Mouse (Mus musculus): ENCODE data around the gene Rab25. TPM values are rescaled to one million over a fixed set of nuclear protein-coding genes. Genes with fewer than 3 reads are reported as not detected.

Gene Rab25
- polyA plus RNA-seq, 1 experiment from 2014 or later = 144 TPM

GRCm38 (mm10) chr3:88546674-88547418 lies 1.3 kb downstream of the Rab25 start:
- Histone ChIP-seq H3K4me1 (ENCODE audit: control insufficient read depth, insufficient read depth, low read length) (peaks cover 8% of the 10 kb centered on the region; the same call in 1 of the 2 replicates), H3K9me3 (replicated peaks; ENCODE audit: control insufficient read depth, low read length) (no peaks in the 10 kb centered on the region), H3K27me3 (ENCODE audit: control insufficient read depth, insufficient read depth, low read length) (no peaks in the 10 kb centered on the region), H3K4me3 (replicated peaks; ENCODE audit: low read length) (peak overlapping the region; percentile 33), H3K36me3 (ENCODE audit: control insufficient read depth, insufficient read depth, low read length) (no peaks in the 10 kb centered on the region), H3K27ac (ENCODE audit: low read length) (peak overlapping the region; percentile 70), H3K4me2 (ENCODE audit: low read depth, low read length) (peak overlapping the region; percentile 50), H3K9ac (ENCODE audit: low read length) (peak overlapping the region; percentile 36; the same call in 1 of the 2 replicates)
- 0 out of 2 replicates have a peak, but pooled peaks have one; percentile 38 for ATAC-seq (ENCODE audit: insufficient read depth, low FRiP score)
- WGBS = 59% methylated on average over 6 of the region's 6 CpGs

GRCm38 (mm10) chr3:88544955-88545591 lies 3.0 kb downstream of the Rab25 start:
- no peaks in the 10 kb centered on the region for H3K36me3 ChIP-seq (ENCODE audit: control insufficient read depth, insufficient read depth, low read length)
- no peak overlapping the region for H3K27ac ChIP-seq (ENCODE audit: low read length)
- WGBS = 58% methylated on average over 20 of the region's 20 CpGs
- ATAC-seq (ENCODE audit: insufficient read depth, low FRiP score) = no peak
- H3K4me3 ChIP-seq (replicated peaks; ENCODE audit: low read length) = no peak overlapping the region
- H3K9me3 ChIP-seq (replicated peaks; ENCODE audit: control insufficient read depth, low read length) = no peaks in the 10 kb centered on the region
- peak overlapping the region; percentile 10; the same call in 1 of the 2 replicates for H3K4me2 ChIP-seq (ENCODE audit: low read depth, low read length)
- 0 out of 2 replicates have a peak, but pooled peaks cover 2% of the 10 kb centered on the region for H3K4me1 ChIP-seq (ENCODE audit: control insufficient read depth, insufficient read depth, low read length)
- H3K27me3 ChIP-seq (ENCODE audit: control insufficient read depth, insufficient read depth, low read length) = no peaks in the 10 kb centered on the region
- no peak overlapping the region for H3K9ac ChIP-seq (ENCODE audit: low read length)

- 40% methylated on average over 5 of the region's 5 CpGs for WGBS
- no peak for ATAC-seq (ENCODE audit: insufficient read depth, low FRiP score)
- H3K9ac ChIP-seq (ENCODE audit: low read length) = no peak overlapping the region
Observed at GRCm38 (mm10) chr3:88544514-88544913, 3.6 kb downstream of the Rab25 start.

GRCm38 (mm10) chr3:88543651-88544410 lies 4.3 kb downstream of the Rab25 start:
- Histone ChIP-seq H3K4me2 (ENCODE audit: low read depth, low read length) (no peak overlapping the region), H3K9ac (ENCODE audit: low read length) (no peak overlapping the region), H3K27me3 (ENCODE audit: control insufficient read depth, insufficient read depth, low read length) (no peaks in the 10 kb centered on the region), H3K9me3 (replicated peaks; ENCODE audit: control insufficient read depth, low read length) (no peaks in the 10 kb centered on the region), H3K4me1 (ENCODE audit: control insufficient read depth, insufficient read depth, low read length) (0 out of 2 replicates have a peak, but pooled peaks cover 6% of the 10 kb centered on the region), H3K27ac (ENCODE audit: low read length) (no peak overlapping the region), H3K36me3 (ENCODE audit: control insufficient read depth, insufficient read depth, low read length) (no peaks in the 10 kb centered on the region), H3K4me3 (replicated peaks; ENCODE audit: low read length) (no peak overlapping the region)
- WGBS = 65% methylated on average over 5 of the region's 5 CpGs
- no peak for ATAC-seq (ENCODE audit: insufficient read depth, low FRiP score)

More at GRCm38 (mm10) chr3:88544514-88544913, 3.6 kb downstream of the Rab25 start:
- Histone ChIP-seq H3K4me2 (ENCODE audit: low read depth, low read length) (no peak overlapping the region), H3K27ac (ENCODE audit: low read length) (no peak overlapping the region), H3K36me3 (ENCODE audit: control insufficient read depth, insufficient read depth, low read length) (no peaks in the 10 kb centered on the region), H3K4me1 (ENCODE audit: control insufficient read depth, insufficient read depth, low read length) (0 out of 2 replicates have a peak, but pooled peaks cover 2% of the 10 kb centered on the region), H3K9me3 (replicated peaks; ENCODE audit: control insufficient read depth, low read length) (no peaks in the 10 kb centered on the region), H3K4me3 (replicated peaks; ENCODE audit: low read length) (no peak overlapping the region), H3K27me3 (ENCODE audit: control insufficient read depth, insufficient read depth, low read length) (no peaks in the 10 kb centered on the region)

GRCm38 (mm10) chr3:88543174-88543573 lies 4.9 kb downstream of the Rab25 start:
- Histone ChIP-seq H3K27ac (ENCODE audit: low read length) (no peak overlapping the region), H3K27me3 (ENCODE audit: control insufficient read depth, insufficient read depth, low read length) (no peaks in the 10 kb centered on the region), H3K4me3 (replicated peaks; ENCODE audit: low read length) (no peak overlapping the region), H3K36me3 (ENCODE audit: control insufficient read depth, insufficient read depth, low read length) (peaks cover 2% of the 10 kb centered on the region; the same call in 1 of the 2 replicates), H3K9me3 (replicated peaks; ENCODE audit: control insufficient read depth, low read length) (no peaks in the 10 kb centered on the region), H3K9ac (ENCODE audit: low read length) (no peak overlapping the region), H3K4me2 (ENCODE audit: low read depth, low read length) (no peak overlapping the region), H3K4me1 (ENCODE audit: control insufficient read depth, insufficient read depth, low read length) (0 out of 2 replicates have a peak, but pooled peaks cover 10% of the 10 kb centered on the region)
- WGBS = 76% methylated on average over 8 of the region's 8 CpGs
- no peak for ATAC-seq (ENCODE audit: insufficient read depth, low FRiP score)

- 50% methylated on average over 4 of the region's 4 CpGs for WGBS
- H3K4me3 ChIP-seq (replicated peaks; ENCODE audit: low read length) = no peak overlapping the region
- no peaks in the 10 kb centered on the region for H3K9me3 ChIP-seq (replicated peaks; ENCODE audit: control insufficient read depth, low read length)
- no peak overlapping the region for H3K9ac ChIP-seq (ENCODE audit: low read length)
- H3K4me2 ChIP-seq (ENCODE audit: low read depth, low read length) = no peak overlapping the region
- peaks cover 3% of the 10 kb centered on the region; the same call in 1 of the 2 replicates for H3K36me3 ChIP-seq (ENCODE audit: control insufficient read depth, insufficient read depth, low read length)
- no peak overlapping the region for H3K27ac ChIP-seq (ENCODE audit: low read length)
- H3K27me3 ChIP-seq (ENCODE audit: control insufficient read depth, insufficient read depth, low read length) = no peaks in the 10 kb centered on the region
- 0 out of 2 replicates have a peak, but pooled peaks cover 12% of the 10 kb centered on the region for H3K4me1 ChIP-seq (ENCODE audit: control insufficient read depth, insufficient read depth, low read length)
- no peak for ATAC-seq (ENCODE audit: insufficient read depth, low FRiP score)
Observed at GRCm38 (mm10) chr3:88542486-88542885, 5.6 kb downstream of the Rab25 start.

GRCm38 (mm10) chr3:88541622-88542401 lies 6.3 kb downstream of the Rab25 start:
- H3K4me1 ChIP-seq (ENCODE audit: control insufficient read depth, insufficient read depth, low read length) = peaks cover 19% of the 10 kb centered on the region
- H3K9ac ChIP-seq (ENCODE audit: low read length) = no peak overlapping the region
- WGBS = 68% methylated on average over 7 of the region's 7 CpGs
- H3K4me3 ChIP-seq (replicated peaks; ENCODE audit: low read length) = no peak overlapping the region
- H3K4me2 ChIP-seq (ENCODE audit: low read depth, low read length) = no peak overlapping the region
- no peaks in the 10 kb centered on the region for H3K27me3 ChIP-seq (ENCODE audit: control insufficient read depth, insufficient read depth, low read length)
- no peaks in the 10 kb centered on the region for H3K9me3 ChIP-seq (replicated peaks; ENCODE audit: control insufficient read depth, low read length)
- H3K36me3 ChIP-seq (ENCODE audit: control insufficient read depth, insufficient read depth, low read length) = peaks cover 8% of the 10 kb centered on the region
- no peak for ATAC-seq (ENCODE audit: insufficient read depth, low FRiP score)
- H3K27ac ChIP-seq (ENCODE audit: low read length) = no peak overlapping the region

GRCm38 (mm10) chr3:88540085-88540484 lies 8.0 kb downstream of the Rab25 start:
- no peak overlapping the region for H3K27ac ChIP-seq (ENCODE audit: low read length)
- H3K9me3 ChIP-seq (replicated peaks; ENCODE audit: control insufficient read depth, low read length) = no peaks in the 10 kb centered on the region
- H3K4me3 ChIP-seq (replicated peaks; ENCODE audit: low read length) = no peak overlapping the region
- WGBS = 68% methylated on average over 5 of the region's 5 CpGs
- H3K27me3 ChIP-seq (ENCODE audit: control insufficient read depth, insufficient read depth, low read length) = no peaks in the 10 kb centered on the region
- peaks cover 12% of the 10 kb centered on the region for H3K36me3 ChIP-seq (ENCODE audit: control insufficient read depth, insufficient read depth, low read length)
- peaks cover 36% of the 10 kb centered on the region for H3K4me1 ChIP-seq (ENCODE audit: control insufficient read depth, insufficient read depth, low read length)
- H3K4me2 ChIP-seq (ENCODE audit: low read depth, low read length) = no peak overlapping the region
- H3K9ac ChIP-seq (ENCODE audit: low read length) = peak overlapping the region; percentile 39; the same call in 1 of the 2 replicates
- no peak for ATAC-seq (ENCODE audit: insufficient read depth, low FRiP score)
